Comparison of ENCODE assay signal across 11 mouse cellular contexts in genomic region chr12:84201686-84202484, GRCm38 (mm10). TPM values are rescaled to one million over a fixed set of nuclear protein-coding genes. Genes with fewer than 3 reads are reported as not detected.
DNase-seq lines count a peak whose midpoint lies in the region; ATAC-seq and TF ChIP-seq lines count a peak whose summit lies in the region.
"Had no signal": no experiment of that assay in that cellular context is flagged by ENCODE, and none has a peak within 500 bp of the region (broad histone marks: within the 10 kb centered on the region; RNA-seq: fewer than 3 reads in every experiment).

No protein-coding gene starts in this region.

- no peak overlapping the region for H3K4me3 ChIP-seq in lung, postnatal 0 days (ENCODE audit: low read depth, low read length)
- peak overlapping the region in 1 of 2 experiments; percentile 9; a peak in 1 of 4 replicates for H3K4me3 ChIP-seq in ES-E14 (ENCODE audit: insufficient read depth in 1 of 2, low read depth in 1 of 2, low read length in 2 of 2, poor library complexity in 1 of 2, severe bottlenecking in 1 of 2)
- no peak overlapping the region for H3K4me3 ChIP-seq in intestine, embryonic 16.5 days (ENCODE audit: low read length)
- no peak overlapping the region for H3K4me3 ChIP-seq in stomach, embryonic 15.5 days (replicated peaks)

- peak; percentile 43 for ATAC-seq in lung, postnatal 0 days
- no peak for ATAC-seq in intestine, embryonic 16.5 days
- ATAC-seq in stomach, embryonic 15.5 days (ENCODE audit: insufficient read depth, low FRiP score, low read depth), result no peak
- ATAC-seq: forebrain, embryonic 16.5 days; hindbrain, embryonic 16.5 days had no signal

- in situ Hi-C loops in ES-E14 (cut with MboI; ENCODE audit: low sequenced_read_pairs in 2 of 2, unreplicated experiment in 2 of 2), result no loop called here

- H3K9me3 ChIP-seq in lung, postnatal 0 days (ENCODE audit: low read length), result no peaks in the 10 kb centered on the region
- H3K9me3 ChIP-seq in ES-E14 (ENCODE audit: control insufficient read depth, insufficient read depth, low read depth, low read length), result no peaks in the 10 kb centered on the region
- no peaks in the 10 kb centered on the region for H3K9me3 ChIP-seq in intestine, embryonic 16.5 days (ENCODE audit: control insufficient read depth, low read length)
- no peaks in the 10 kb centered on the region for H3K9me3 ChIP-seq in stomach, embryonic 15.5 days

- H3K27ac ChIP-seq in lung, postnatal 0 days (ENCODE audit: low read length), result peak overlapping the region; percentile 72
- H3K27ac ChIP-seq in ES-E14 (ENCODE audit: insufficient read depth, low read depth, low read length, poor library complexity, severe bottlenecking), result peak overlapping the region; percentile 55; the same call in 1 of the 2 replicates
- H3K27ac ChIP-seq in intestine, embryonic 16.5 days (ENCODE audit: low read length), result 0 out of 2 replicates have a peak overlapping the region, but pooled peaks have one; percentile 2
- peak overlapping the region; percentile 83 for H3K27ac ChIP-seq in stomach, embryonic 15.5 days

- peaks cover 19% of the 10 kb centered on the region for H3K4me1 ChIP-seq in lung, postnatal 0 days (ENCODE audit: insufficient read depth, low read depth, low read length)
- H3K4me1 ChIP-seq in ES-E14 (ENCODE audit: control insufficient read depth in 2 of 2, insufficient read depth in 2 of 2, low read length in 2 of 2, poor library complexity in 1 of 2), result peaks cover 31 to 54% of the 10 kb centered on the region in 2 experiments
- H3K4me1 ChIP-seq in intestine, embryonic 16.5 days (ENCODE audit: control insufficient read depth, insufficient read depth, low read length), result peaks cover 45% of the 10 kb centered on the region
- peaks cover 45% of the 10 kb centered on the region for H3K4me1 ChIP-seq in stomach, embryonic 15.5 days

- H3K36me3 ChIP-seq in lung, postnatal 0 days (ENCODE audit: insufficient read depth, low read length), result no peaks in the 10 kb centered on the region
- no peaks in the 10 kb centered on the region for H3K36me3 ChIP-seq in ES-E14 (ENCODE audit: control insufficient read depth, insufficient read depth, low read length, poor library complexity, severe bottlenecking)
- H3K36me3 ChIP-seq in intestine, embryonic 16.5 days (ENCODE audit: control insufficient read depth, insufficient read depth, low read length), result no peaks in the 10 kb centered on the region
- H3K36me3 ChIP-seq in stomach, embryonic 15.5 days, result no peaks in the 10 kb centered on the region

- 63% methylated on average over 18 of the region's 18 CpGs for WGBS in lung, postnatal 0 days
- 66% methylated on average over 18 of the region's 18 CpGs for WGBS in intestine, embryonic 16.5 days
- 58% methylated on average over 18 of the region's 18 CpGs for whole genome bisulfite sequencing in stomach, embryonic 15.5 days

- TF ChIP-seq CTCF in lung, postnatal 0 days (IDR thresholded peaks at IDR 0.05), result no peak

- TF ChIP-seq EP300 in lung, postnatal 0 days (IDR thresholded peaks at IDR 0.05), result no peak

- H3K9ac ChIP-seq in lung, postnatal 0 days (replicated peaks; ENCODE audit: low read depth), result no peak overlapping the region
- H3K9ac ChIP-seq in ES-E14 (ENCODE audit: insufficient read depth, low read depth, low read length, poor library complexity, severe bottlenecking), result no peak overlapping the region
- H3K9ac ChIP-seq in intestine, embryonic 16.5 days (ENCODE audit: low read depth, low read length), result no peak overlapping the region
- no peak overlapping the region for H3K9ac ChIP-seq in stomach, embryonic 15.5 days

- H3K27me3 ChIP-seq in lung, postnatal 0 days (replicated peaks; ENCODE audit: insufficient read depth, low read length), result no peaks in the 10 kb centered on the region
- no peaks in the 10 kb centered on the region for H3K27me3 ChIP-seq in intestine, embryonic 16.5 days (replicated peaks; ENCODE audit: control insufficient read depth, insufficient read depth, low read length)
- no peaks in the 10 kb centered on the region for H3K27me3 ChIP-seq in stomach, embryonic 15.5 days (replicated peaks)

- DNase-seq in lung, postnatal 0 days (ENCODE audit: low spot score), result peak; percentile 63
- no peak for DNase-seq in lung, postnatal 4 days
- no peak for DNase-seq in ES-E14 (ENCODE audit: low read depth, low spot score)
- DNase-seq in kidney, postnatal 4 days, result no peak
- no peak for DNase-seq in ovary, postnatal 10 days (ENCODE audit: low spot score)
- DNase-seq: adrenal gland, postnatal 25 days; cerebellum, adult 11-12 months had no signal

- no peak overlapping the region for H3K4me2 ChIP-seq in lung, postnatal 0 days (replicated peaks; ENCODE audit: low read depth, low read length)
- H3K4me2 ChIP-seq in intestine, embryonic 16.5 days (ENCODE audit: low read depth, low read length), result no peak overlapping the region; the same call in 1 of the 2 replicates
- H3K4me2 ChIP-seq in stomach, embryonic 15.5 days, result 0 out of 2 replicates have a peak overlapping the region, but pooled peaks have one; percentile 4

TF ChIP-seq in ES-E14, 5 proteins besides CTCF, POLR2A, EP300 and RAD21:
- TF ChIP-seq MAFK (IDR thresholded peaks at IDR 0.05; ENCODE audit: insufficient read depth, low read depth, low read length) (no peak), ZC3H11A (IDR thresholded peaks at IDR 0.05; ENCODE audit: borderline replicate concordance, low read depth, low read length) (no peak), CHD2 (IDR thresholded peaks at IDR 0.05; ENCODE audit: low read depth, low read length) (no peak), ZNF384 (IDR thresholded peaks at IDR 0.05; ENCODE audit: low read depth, low read length) (no peak), HCFC1 (IDR thresholded peaks at IDR 0.05; ENCODE audit: borderline replicate concordance, insufficient read depth, low read length) (no peak)

RNA-seq across cellular contexts. Expression of gene Elmsan1, which starts 16.8 kb away (rescaled TPM):
- polyA plus RNA-seq in lung, postnatal 0 days (2015; fragmentation: Nextera tagmentation; extraction: Ambion mirVana), result 5.9 and 6.7 TPM in 2 replicates
- total RNA-seq in ES-E14 (2012; rRNA removed), result 9.6 and 19.3 TPM in 2 replicates
- polyA plus RNA-seq in intestine, embryonic 16.5 days (2015; fragmentation: Nextera tagmentation; extraction: Ambion mirVana), result 6.3 and 6.7 TPM in 2 replicates
- 9.9 and 10.5 TPM in 2 replicates for polyA plus RNA-seq in stomach, embryonic 15.5 days (2015; fragmentation: Nextera tagmentation; extraction: Ambion mirVana)

RNA-seq across cellular contexts. Expression of gene Pnma1, which starts 53.6 kb away (rescaled TPM):
- 1.9 and 2.9 TPM in 2 replicates for polyA plus RNA-seq in lung, postnatal 0 days (2015; fragmentation: Nextera tagmentation; extraction: Ambion mirVana)
- total RNA-seq in ES-E14 (2012; rRNA removed), result 0.80 and 1.5 TPM in 2 replicates
- polyA plus RNA-seq in intestine, embryonic 16.5 days (2015; fragmentation: Nextera tagmentation; extraction: Ambion mirVana), result 0.34 and 0.67 TPM in 2 replicates
- polyA plus RNA-seq in stomach, embryonic 15.5 days (2015; fragmentation: Nextera tagmentation; extraction: Ambion mirVana), result 0.76 and 0.94 TPM in 2 replicates

Comparison
In these comparisons a context has a peak if more than half of its experiments do, and no peak if none do; other contexts are left out.
1. H3K27ac ChIP-seq: peak in every context shown above with its lines; median percentile 83 in stomach, embryonic 15.5 days; 72 in lung, postnatal 0 days; 55 in ES-E14; 2 in intestine, embryonic 16.5 days.